Mouse (Mus musculus): ENCODE results near the gene Irgc1. TPM values are rescaled to one million over a fixed set of nuclear protein-coding genes. Genes with fewer than 3 reads are reported as not detected.
A peak's percentile ranks its signal among the peaks of the same experiment; 100 is the strongest.

Gene Irgc1
- polyA plus RNA-seq, 1 experiment, result not detected

DNA sequence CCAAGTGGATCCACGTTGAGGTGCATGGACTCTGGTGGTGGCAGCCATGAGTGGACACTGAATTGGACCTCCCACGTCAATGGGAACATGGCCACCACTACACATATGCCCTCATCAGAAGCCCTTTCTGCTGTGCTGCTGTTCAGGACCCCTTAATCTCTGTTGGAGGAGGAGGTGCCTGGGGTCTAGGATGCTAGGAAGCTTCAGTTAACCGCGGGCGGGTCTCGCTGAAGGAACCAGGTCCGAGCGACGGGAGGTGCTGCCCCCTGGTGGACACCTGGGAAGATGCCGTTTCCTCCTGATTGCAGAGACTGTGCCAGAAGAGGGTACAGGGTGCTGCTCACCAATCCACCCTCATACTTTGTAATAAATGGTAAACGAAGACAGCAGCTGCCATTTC lies 67.3 kb downstream of the Irgc1 start:
- peaks cover 28% of the 10 kb centered on the region for H3K4me1 ChIP-seq (ENCODE audit: control insufficient read depth, insufficient read depth, low read length)
- peak; percentile 84 for TF ChIP-seq CTCF (IDR thresholded peaks at IDR 0.05; ENCODE audit: borderline replicate concordance, insufficient read depth, low read length)
- no peak for TF ChIP-seq POLR2A (IDR thresholded peaks at IDR 0.05; ENCODE audit: low read depth, low read length)

DNA sequence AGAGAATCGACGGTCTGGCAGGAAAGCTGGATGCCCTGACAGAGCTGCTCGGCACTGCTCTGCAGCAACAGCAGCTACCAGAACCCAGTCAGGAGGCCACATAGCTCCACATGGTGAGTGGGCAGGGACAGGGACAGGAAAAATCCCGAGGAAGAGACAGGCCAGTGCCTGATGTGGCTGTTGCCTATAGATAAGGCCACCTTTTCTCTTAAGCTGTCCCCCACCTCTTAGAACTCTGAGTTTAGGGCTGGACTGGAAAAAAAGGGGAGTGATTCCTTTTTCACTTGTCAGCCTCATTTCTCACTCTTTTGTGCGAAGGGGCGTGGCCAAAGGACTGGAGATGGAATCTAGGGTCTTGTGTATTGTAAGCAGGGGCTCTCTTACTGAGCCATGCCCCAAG lies 68.0 kb downstream of the Irgc1 start:
- Histone ChIP-seq H3K4me1 (ENCODE audit: control insufficient read depth, insufficient read depth, low read length) (peaks cover 24% of the 10 kb centered on the region), H3K4me3 (ENCODE audit: insufficient read depth, low read length) (no peak overlapping the region), H3K27ac (ENCODE audit: insufficient read depth, low read length) (no peak overlapping the region)
- TF ChIP-seq POLR2A (IDR thresholded peaks at IDR 0.05; ENCODE audit: low read depth, low read length), result no peak
- no peak for TF ChIP-seq CTCF (IDR thresholded peaks at IDR 0.05; ENCODE audit: borderline replicate concordance, insufficient read depth, low read length)

More for the DNA sequence above, 67.3 kb downstream of the Irgc1 start:
- no peak overlapping the region for H3K4me3 ChIP-seq (ENCODE audit: insufficient read depth, low read length)
- H3K27ac ChIP-seq (ENCODE audit: insufficient read depth, low read length), result no peak overlapping the region

DNA sequence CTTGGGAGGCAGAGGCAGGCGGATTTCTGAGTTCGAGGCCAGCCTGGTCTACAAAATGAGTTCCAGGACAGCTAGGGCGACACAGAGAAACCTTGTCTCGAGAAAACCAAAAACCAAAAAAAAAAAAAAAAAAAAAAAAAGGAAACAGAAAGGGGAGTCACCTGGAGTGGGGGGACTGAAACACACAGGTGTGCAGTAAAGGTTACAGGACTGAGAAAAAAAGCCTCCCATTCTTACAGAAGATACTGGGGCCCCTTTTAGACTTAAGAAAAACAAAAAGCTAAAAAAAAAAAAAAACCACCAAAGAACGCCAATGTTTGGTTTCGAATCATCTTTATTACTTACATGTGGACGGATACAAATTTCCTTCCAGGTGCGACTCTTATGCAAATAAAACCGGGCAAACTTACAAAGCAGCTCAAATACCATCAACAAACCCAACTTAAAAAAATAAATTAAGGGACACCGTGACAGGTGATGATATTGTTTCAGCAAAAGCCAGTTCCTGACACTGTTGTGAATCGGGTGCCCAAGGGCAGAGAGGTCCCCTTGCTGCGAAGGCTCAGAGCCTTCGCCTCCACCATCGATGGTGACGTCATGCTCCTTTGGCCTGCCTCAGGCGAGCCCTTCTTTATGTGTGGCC lies 69.2 kb downstream of the Irgc1 start:
- TF ChIP-seq POLR2A (IDR thresholded peaks at IDR 0.05; ENCODE audit: low read depth, low read length) (no peak), CTCF (IDR thresholded peaks at IDR 0.05; ENCODE audit: borderline replicate concordance, insufficient read depth, low read length) (no peak)
- peaks cover 13% of the 10 kb centered on the region for H3K4me1 ChIP-seq (ENCODE audit: control insufficient read depth, insufficient read depth, low read length)
- no peak overlapping the region for H3K4me3 ChIP-seq (ENCODE audit: insufficient read depth, low read length)
- no peak overlapping the region for H3K27ac ChIP-seq (ENCODE audit: insufficient read depth, low read length)

Other genes starting within 250 kb of the Irgc1 start
- gene Zfp111, start 240.9 kb downstream of the Irgc1 start, polyA plus RNA-seq (2011; ENCODE audit: insufficient read length, low read depth, missing spikeins), result 12.4 and 14.0 TPM in 2 replicates
- 3.6 and 3.7 TPM in 2 replicates for gene Zfp109, start 214.7 kb downstream of the Irgc1 start, polyA plus RNA-seq (2011; ENCODE audit: insufficient read length, low read depth, missing spikeins)
- gene Zfp108, start 197.5 kb downstream of the Irgc1 start, polyA plus RNA-seq (2011; ENCODE audit: insufficient read length, low read depth, missing spikeins), result 2.8 and 3.0 TPM in 2 replicates
- gene Zfp93, start 181.9 kb downstream of the Irgc1 start, polyA plus RNA-seq (2011; ENCODE audit: insufficient read length, low read depth, missing spikeins), result 6.5 and 13.4 TPM in 2 replicates
- gene Zfp61, start 151.1 kb downstream of the Irgc1 start, polyA plus RNA-seq (2011; ENCODE audit: insufficient read length, low read depth, missing spikeins), result 11.7 and 14.8 TPM in 2 replicates
- gene Zfp94, start 135.6 kb downstream of the Irgc1 start, polyA plus RNA-seq (2011; ENCODE audit: insufficient read length, low read depth, missing spikeins), result 3.8 and 4.4 TPM in 2 replicates
- gene Tescl, start 118.4 kb downstream of the Irgc1 start, polyA plus RNA-seq (2011; ENCODE audit: insufficient read length, low read depth, missing spikeins), result not detected in 2 replicates
- gene Lypd5, start 103.1 kb downstream of the Irgc1 start, polyA plus RNA-seq (2011; ENCODE audit: insufficient read length, low read depth, missing spikeins), result not detected in 2 replicates
- gene Kcnn4, start 82.0 kb downstream of the Irgc1 start, polyA plus RNA-seq (2011; ENCODE audit: insufficient read length, low read depth, missing spikeins), result 1.9 and 3.4 TPM in 2 replicates
- gene Smg9, start 52.7 kb downstream of the Irgc1 start, polyA plus RNA-seq (2011; ENCODE audit: insufficient read length, low read depth, missing spikeins), result 14.8 and 18.1 TPM in 2 replicates
- gene Plaur, start 10.2 kb upstream of the Irgc1 start, polyA plus RNA-seq (2011; ENCODE audit: insufficient read length, low read depth, missing spikeins), result 35.2 and 70.2 TPM in 2 replicates
- 1.2 and 3.3 TPM in 2 replicates for gene Cadm4, start 29.7 kb upstream of the Irgc1 start, polyA plus RNA-seq (2011; ENCODE audit: insufficient read length, low read depth, missing spikeins)
- gene Zfp428, start 54.7 kb upstream of the Irgc1 start, polyA plus RNA-seq (2011; ENCODE audit: insufficient read length, low read depth, missing spikeins), result 5.6 and 8.9 TPM in 2 replicates
- not detected in 2 replicates for gene AC161166.1, start 60.2 kb upstream of the Irgc1 start, polyA plus RNA-seq (2011; ENCODE audit: insufficient read length, low read depth, missing spikeins)
- 17.6 and 21.7 TPM in 2 replicates for gene Irgq, start 78.4 kb upstream of the Irgc1 start, polyA plus RNA-seq (2011; ENCODE audit: insufficient read length, low read depth, missing spikeins)
- gene Pinlyp, start 93.8 kb upstream of the Irgc1 start, polyA plus RNA-seq (2011; ENCODE audit: insufficient read length, low read depth, missing spikeins), result not detected in 2 replicates
- gene Xrcc1, start 94.0 kb upstream of the Irgc1 start, polyA plus RNA-seq (2011; ENCODE audit: insufficient read length, low read depth, missing spikeins), result 33.3 and 41.3 TPM in 2 replicates
- 11.3 and 16.2 TPM in 2 replicates for gene Ethe1, start 135.2 kb upstream of the Irgc1 start, polyA plus RNA-seq (2011; ENCODE audit: insufficient read length, low read depth, missing spikeins)
- 2.3 and 2.6 TPM in 2 replicates for gene Zfp575, start 135.3 kb upstream of the Irgc1 start, polyA plus RNA-seq (2011; ENCODE audit: insufficient read length, low read depth, missing spikeins)
- 0.76 and 0.97 TPM in 2 replicates for gene Phldb3, start 158.5 kb upstream of the Irgc1 start, polyA plus RNA-seq (2011; ENCODE audit: insufficient read length, low read depth, missing spikeins)
- not detected in 2 replicates for gene Lypd3, start 184.3 kb upstream of the Irgc1 start, polyA plus RNA-seq (2011; ENCODE audit: insufficient read length, low read depth, missing spikeins)
- not detected in 2 replicates for gene Tex101, start 224.4 kb upstream of the Irgc1 start, polyA plus RNA-seq (2011; ENCODE audit: insufficient read length, low read depth, missing spikeins)

Data from embryonic fibroblast, embryonic 13.5 days (primary cell).